Mouse (Mus musculus) spleen, adult 18-20 months (tissue): ENCODE measurements around the gene Cux1.
A peak's percentile ranks its signal among the peaks of the same experiment; 100 is the strongest.
"Not testable (repeated sequence)": the region's sequence is repeated elsewhere in the genome, so short reads cannot be mapped to it uniquely, and the experiment has no call there.

Experiments
- DNase-seq, 2 experiments: peaks; one replicate each; pipeline ENCODE4 v3.0.0; 2022; ENCODE audit warnings: mixed read lengths in 2 of 2

The Cux1 gene

DNA sequence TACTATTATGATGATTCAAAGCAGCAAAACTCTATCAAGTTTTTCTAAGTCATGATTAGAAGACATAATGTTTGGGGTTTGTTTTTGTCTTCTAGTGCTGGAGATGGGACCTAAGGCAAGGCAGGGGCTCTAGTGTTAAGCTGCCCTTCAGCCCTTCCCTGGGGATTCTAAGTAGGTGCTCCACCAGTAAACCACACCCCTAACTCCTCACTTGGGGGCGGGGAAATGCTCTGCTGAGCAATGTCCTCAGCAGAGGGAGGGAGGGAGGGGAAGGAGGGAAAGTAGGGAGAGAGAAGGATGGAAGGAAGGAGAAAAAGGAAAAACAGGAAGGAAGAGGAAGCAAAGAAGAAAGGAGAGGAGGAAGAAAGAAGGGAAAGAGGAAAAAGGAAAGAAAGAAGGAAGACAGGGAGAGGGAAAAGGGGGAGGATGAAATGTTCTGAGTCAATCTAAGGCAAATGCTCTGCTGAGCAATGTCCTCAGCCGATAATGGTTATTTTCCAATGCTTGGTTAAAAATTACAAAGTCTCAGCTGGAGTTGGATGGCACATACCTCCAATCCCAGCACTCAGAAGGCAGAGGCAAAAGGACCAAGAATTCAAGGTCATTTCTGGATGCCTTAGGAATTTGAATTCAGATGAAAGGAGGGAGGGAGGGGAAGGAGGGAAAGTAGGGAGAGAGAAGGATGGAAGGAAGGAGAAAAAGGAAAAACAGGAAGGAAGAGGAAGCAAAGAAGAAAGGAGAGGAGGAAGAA lies 96.1 kb downstream of the Cux1 start:
- not testable (repeated sequence) for DNase-seq

DNA sequence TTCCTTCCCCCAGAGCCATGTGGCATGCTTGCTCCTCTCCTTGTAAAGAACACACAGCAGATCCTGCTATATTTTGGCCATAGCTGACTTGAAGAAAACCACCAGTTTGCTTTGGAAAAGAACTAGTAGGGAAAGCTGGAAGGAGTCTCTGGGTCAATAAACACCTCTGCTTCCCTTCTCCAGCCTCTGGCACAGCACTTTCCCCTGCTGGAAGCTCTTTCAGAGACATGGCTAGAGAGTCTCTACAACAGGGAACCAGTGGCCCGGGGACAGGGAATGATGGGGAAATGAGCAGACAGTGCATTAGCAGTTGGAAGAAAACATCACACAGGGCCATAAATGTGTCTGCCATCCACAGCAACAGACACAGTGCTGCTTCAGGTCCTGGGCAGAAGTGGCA lies 98.0 kb downstream of the Cux1 start:
- DNase-seq, result no peak

DNA sequence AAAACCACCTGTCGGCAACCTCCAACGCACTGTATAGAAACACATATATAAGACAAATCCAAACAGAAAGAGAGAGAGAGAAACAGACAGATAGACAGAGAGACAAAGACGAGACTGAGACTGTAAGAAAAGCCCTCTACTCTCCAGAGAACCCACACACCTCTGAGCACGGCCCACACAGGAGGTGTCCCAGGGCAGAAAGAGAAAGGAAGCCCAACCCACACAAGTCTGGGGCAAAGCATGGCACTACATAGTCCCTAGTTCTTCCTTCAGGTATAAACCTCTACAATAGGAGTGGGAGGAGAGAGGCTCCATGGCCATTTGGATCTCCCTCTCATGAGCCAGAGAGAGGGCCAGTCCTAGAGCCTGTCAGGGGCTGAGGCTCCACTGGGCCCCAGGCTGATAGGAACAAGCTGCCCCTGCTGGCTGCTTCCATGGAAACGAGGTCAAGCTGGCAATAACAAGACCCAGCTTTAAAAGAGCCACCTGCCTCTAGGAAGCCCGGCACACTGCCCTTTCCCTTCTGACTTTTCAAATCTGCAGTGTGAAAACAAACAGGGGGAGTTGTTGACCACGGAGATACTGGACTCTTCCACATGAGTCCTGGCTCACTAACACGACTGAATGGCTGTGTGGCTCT lies 99.8 kb downstream of the Cux1 start:
- DNase-seq, result no peak

DNA sequence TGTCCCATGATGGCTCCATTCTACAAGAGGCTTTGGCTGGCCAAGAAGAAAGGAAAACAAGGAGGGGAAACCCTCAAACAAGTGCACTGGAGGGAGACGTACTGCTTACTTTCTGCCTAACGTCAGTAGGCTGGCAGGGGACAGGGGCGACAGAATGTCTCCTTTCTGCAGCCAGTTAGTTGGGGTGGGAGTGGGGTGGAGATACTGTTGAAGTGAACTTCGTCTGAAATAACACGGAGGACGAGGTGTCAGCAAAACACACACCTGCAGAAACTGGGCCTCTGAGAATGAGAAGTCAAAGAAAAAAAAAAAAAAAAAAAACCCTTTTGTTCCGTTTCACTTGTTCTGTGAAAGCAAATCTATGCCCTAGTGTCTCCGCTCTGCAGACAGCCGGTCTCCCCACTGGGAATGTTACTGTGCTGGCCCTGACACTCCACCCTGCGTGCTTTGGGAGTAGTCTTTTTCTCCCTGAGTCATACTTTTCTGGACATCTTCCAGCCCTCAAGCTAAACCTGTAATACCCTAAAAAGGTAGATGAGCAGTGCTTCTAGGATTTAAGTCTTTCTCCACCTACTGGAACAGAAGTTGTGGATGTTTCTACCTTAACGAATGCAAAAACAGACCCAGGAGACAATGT lies 101.4 kb downstream of the Cux1 start:
- DNase-seq, result no peak

DNA sequence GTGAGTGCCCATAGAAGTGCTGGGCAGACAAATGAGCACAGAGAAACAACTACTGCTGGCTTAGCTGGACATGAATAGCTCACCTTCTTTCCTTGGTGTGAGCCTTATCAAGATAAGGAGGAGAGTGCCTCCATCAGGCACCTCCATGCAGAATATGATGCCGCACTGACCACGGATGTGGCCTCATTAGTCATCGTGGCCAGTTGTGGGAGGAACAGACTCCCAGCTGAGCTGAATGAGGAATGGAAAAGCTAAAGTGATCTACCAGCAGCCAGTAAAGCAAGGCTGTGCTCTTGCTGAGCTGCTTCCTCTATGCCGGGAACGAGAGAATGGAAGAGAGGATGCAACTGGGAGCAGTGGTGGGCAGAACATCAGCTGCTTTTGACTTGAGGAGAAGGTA lies 101.9 kb downstream of the Cux1 start:
- DNase-seq, result no peak

DNA sequence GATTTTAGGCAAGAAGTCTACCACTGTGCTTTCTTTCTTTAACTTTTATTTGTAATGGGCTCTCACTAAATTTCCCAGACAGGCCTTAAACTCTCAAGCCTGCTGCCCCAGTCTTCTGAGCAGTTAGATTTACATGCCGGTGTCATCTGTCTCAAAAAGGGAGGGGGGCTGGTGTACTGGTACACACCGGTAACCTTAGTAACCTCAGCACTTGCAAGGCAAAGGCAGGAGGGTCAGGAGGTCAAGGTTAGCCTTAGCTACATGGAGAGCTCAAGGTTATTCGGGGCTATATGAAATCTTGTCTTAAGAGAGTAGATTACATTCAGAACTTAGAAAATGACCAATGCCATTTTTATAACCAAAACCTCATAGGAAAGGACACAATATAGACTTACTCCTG lies 102.4 kb downstream of the Cux1 start:
- DNase-seq, result no peak

DNA sequence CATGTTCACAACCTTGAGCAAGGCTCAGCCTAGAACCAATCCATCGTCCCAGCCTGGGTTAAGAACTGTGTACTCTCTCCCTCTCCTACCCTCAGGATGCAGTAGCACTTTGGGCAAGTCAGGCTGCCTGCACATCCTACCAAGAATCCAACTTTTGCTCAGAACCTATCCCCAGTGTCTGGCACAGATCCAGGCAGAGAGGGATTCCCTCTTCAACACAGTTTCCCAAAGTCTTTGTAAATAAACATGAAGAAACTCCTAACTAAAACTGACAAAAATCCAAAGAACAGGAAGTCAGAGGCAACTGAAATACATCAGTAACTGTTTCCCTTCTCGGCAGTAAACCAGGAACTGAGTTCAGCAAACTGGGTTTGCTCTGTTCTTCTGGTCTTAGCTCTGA lies 103.2 kb downstream of the Cux1 start:
- DNase-seq, result no peak

DNA sequence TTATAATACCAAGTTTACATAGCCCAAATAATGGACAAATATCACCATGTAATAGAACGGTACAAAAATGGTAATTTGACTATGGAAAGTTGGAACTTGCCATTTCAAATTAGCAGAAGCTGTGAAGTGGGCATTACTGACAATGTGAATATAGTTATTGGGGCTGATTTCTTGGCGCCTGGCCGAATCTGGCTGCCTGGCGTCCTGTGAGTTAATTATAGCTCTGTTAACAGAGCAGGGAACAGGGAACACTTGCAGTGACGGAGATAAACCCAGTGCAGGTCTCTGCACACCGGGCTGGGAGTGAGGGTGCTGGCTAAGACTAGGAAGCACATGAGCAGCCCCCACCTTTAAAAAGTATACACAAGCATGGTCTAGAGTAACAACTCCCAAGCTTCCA lies 104.7 kb downstream of the Cux1 start:
- DNase-seq, result no peak

DNA sequence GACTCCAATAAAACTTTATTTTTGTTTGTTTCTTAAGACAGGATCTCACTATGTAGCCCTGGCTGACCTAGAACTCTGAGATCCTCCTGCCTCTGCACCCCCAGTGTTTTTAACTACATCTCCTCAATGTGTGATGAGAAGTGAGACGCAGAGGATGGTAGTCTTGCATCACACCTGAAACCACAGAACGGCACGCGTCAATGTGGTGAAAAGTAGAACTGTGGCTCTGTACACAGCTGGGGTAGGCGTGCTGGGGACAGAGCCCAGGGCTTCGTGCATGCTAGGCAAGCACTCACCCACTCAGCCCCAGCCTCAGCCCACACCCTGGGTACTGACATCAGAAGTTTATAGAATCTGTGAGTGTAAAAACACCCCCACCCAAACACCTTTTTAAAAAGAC lies 107.4 kb downstream of the Cux1 start:
- DNase-seq, result no peak

DNA sequence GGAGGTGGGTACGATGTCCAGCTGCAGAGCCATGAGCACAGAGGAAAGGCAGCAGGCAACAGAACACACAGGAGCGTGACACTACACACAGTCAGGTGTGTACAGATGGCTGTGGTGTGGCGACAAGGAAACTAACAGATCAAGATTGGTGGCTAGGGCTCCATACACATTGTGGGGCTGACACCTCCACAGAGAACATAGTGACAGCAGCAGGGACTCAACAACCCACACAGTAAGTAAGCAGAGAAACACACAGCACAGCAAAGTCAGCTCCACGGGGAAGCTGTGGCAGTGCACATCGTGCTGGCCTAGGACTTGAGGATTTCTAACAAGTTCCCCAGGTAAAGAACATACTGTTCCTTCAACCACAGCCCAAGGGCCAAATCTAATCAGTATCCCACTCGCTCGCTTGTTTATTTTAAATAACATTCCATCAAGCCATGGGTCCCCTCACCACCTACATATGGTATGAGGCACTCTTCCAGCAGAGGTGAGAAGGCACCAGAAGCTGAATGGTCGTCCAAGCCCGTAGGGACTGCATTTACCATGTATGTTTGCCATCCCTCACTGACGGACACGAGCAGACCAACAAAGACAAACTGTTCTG lies 108.3 kb downstream of the Cux1 start:
- DNase-seq, result no peak

DNA sequence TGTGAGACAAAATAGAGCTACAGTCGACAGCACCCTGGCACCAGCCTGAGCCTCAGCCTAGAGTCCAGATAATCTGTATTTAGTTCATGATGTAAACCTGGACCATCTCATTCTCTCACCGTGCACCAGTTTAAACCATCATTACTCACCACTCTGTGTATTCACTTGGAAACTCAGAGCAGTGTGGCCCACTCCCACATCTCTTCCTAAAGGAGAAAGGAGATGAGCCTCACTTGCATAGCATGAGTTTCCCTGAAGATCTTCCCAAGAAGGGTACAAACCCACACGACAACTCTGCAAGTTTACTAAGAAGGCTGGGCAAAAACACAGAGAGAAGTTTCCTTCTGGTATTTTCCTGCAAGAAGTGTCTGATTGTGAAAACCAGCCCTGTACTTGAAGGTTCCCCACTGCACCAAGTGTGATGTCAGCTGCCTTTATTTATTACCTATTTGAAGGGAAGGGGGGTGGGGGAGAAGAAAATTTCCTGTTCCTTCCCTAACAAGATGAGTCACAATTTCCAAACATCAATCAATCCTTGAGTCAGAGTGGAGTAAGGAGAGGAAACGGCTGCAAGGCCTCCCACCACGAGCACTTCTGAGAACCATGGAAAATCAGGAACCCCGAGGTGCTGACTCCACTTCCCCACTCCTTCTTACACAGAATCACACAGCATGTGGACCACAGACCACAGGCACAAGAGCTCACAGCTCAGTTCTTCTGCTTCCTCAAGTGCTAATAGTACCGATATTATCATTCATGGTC lies 109.0 kb downstream of the Cux1 start:
- DNase-seq, result no peak

DNA sequence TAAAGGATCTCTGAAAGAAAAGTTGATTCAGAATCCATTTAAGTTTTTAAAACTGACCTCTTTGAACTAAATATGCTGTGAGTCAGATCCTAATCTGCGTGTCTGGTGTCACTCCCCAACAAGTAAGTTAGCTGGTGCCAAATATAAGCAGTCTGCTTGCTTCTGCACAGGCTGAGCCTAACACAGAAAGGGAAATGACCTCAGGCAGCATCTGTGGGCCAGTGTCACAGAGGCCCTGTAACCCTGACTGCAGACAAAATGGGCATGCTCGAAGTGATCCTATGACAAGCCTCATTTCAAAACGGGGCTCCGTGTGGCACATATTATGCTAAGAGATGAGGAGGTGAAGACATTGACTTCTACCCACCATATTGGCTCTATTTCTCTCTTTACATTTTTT lies 110.9 kb downstream of the Cux1 start:
- DNase-seq, result no peak

DNA sequence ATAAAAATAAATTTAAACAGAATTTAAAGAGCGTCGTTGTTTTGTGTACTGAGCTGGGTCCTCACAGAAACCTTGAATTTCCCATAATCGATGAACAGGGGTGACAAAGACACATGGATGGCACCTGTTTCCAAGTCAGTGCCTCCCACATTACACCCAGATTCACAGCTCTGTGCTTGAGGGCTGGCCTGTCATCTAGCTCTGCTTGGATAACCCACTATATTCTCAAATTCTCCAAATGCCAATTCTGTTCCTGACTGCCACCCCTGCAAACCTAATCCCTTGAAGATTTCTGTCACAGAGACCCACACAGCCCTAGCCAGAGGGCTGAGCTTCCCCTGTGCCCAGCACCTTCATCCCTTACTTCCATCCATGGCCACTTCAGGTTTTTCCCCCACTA lies 114.6 kb downstream of the Cux1 start:
- DNase-seq, result no peak

DNA sequence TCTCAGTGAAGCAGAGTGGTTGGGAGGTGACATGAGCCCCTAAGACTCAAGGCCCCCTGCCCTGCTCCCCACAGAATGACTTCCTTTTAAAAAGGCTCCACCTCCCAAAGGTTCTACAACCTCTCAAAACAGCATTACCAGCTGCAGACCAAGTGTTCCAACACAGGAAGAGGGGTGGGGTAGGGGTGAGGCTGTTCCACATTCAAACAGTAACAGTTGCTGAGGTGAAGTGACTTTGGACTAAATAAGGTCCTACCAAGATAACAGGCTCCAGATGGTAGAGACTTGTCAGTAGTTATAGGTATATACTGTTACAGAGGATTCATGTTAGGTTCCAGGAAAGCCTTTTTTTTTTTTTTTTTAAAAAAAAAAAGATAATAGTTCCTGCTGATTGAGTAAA lies 117.5 kb downstream of the Cux1 start:
- DNase-seq, result peak in 1 of 2 experiments; percentile 28

DNA sequence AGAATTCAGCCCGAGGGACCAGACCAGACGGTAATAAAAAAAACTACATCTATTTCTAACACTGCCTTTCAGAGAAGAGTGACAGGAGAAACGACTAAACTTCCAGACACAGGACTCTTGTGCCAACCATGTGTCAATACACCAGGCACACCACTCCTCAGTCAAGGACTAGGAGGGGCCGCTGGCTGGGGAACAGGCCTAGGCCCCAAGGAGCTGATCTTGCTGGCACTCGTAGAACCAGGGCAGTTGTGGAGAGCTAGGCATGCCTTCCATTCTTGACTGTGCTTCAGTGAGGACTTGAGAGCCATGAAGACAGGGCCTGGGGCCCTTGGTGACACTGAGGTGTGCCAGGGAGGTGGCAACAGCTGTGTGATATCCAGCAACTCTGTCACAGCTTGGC lies 121.3 kb downstream of the Cux1 start:
- DNase-seq, result no peak

DNA sequence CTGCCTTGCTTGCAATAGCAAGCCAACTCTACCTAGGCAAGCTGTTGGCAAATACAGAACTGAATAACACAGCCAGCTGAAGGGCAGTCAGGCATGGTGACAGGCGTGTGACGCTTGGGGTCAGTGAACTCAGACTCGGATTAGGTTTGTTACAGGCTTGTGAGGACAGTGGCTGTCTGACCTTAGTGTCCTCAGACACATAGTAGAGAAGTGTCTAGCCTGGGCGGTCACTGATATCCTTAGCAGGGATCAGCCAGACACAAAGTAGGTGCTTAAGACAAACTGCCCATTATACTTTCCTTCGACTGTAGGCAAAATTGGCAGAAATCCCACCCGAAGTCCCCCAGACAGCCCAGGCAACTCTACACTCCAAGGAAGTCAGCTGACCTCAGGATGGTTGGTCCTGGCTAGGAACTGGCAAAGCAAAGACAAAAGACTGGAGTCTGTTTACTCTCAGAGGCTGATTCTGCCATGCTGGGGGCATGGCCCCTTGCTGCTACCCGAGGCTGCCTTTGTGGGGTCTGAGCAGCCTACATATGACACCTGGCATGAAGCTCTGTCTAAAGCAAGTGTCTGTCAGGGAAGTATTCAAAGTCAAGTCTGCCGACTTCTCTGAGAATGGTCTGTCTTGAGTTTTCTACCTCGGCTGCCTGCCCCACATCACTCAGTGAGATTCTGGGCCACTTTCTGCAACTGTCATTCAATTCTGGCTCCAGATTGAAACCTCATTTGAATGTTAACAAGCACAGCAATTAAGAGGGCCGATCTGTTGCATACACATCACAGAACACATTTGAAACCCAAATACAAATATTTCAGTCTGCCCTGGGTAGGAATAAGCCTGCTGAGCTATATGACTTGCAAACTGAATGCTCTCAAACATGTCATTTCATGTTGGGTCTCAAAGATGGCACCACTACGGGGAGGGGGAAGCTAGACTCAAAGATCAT lies 124.8 kb downstream of the Cux1 start:
- no peak for DNase-seq

DNA sequence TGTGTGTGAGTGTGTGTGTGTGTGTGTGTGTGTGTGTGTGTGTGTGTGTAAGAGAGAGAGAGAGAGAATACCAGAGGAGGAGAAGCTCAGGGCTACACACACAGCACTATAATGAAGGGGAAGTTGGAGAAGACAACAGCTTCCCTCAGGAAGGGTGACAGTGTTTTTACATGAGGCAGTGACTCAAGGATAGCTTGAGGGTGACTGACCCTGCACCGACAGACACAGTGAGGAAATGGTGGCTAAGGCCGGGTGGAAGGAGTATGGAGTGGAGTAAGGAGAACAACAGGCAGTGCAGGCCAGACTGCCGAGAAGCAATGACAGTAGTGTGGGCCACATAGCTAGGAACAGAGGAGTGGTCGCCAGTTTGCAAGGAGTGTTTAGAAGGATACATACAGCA lies 137.6 kb downstream of the Cux1 start:
- no peak for DNase-seq

DNA sequence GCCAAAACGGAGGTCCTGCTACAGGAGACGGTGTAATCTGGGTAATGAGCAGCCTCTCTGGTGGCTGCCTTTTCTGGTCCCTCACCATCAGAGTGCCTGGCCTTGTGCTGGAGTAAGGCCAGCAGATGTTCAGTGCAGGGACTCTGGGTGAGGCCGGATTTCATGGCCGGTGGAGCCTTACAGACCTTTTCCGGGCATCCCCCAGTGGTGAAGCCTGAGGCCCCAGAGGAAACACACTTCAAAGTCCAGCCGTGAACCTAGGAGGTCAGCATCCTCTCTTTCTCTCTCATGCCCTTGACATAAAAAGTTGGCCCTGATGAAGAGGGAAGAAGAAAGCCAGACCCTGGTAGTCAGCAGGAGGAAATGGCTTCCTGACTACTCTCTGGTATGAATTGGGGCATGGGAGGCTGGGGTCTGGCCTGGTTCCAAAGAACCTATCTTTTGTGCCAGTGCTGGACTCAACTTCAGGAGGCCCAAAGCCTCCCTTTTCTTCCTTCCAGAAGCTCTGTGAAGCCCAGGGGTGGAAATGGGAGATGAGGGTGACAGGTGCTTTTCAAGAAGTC lies 138.7 kb downstream of the Cux1 start:
- DNase-seq, result peak; percentile 53 to 59

DNA sequence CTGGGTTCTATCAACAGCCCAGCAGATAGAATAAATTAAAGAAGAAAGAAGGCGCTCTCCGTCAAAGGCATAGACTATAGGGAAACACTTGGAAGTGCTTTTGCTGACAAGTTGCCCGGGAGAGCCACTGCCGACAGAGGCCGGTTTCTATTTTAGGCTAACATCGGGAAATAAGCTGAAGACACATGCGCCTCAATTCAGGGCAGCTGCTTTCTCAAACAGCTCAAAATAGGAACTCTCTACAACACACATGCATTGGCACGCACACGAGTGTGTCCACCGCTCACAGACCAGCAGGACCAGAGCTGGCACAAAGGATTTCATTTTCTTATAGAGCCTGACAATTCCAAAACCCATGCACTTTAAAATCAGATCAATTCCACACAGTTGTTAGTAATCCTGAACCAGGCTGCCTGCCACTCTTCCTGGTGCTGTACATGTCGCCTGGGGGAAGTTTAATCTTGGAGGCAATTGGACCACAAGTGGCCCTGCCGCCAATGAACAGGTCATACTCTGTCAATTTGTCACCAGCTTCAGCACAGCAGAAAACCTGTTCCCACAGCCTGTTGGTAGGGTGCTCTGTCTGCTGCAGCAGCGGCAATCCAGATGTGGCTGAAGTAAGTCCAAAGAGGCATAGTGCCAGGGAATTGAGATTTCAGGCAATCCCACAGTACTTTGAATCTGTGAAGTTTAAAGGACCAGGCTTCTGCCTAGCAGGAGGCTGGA lies 139.4 kb downstream of the Cux1 start:
- DNase-seq, result no peak

DNA sequence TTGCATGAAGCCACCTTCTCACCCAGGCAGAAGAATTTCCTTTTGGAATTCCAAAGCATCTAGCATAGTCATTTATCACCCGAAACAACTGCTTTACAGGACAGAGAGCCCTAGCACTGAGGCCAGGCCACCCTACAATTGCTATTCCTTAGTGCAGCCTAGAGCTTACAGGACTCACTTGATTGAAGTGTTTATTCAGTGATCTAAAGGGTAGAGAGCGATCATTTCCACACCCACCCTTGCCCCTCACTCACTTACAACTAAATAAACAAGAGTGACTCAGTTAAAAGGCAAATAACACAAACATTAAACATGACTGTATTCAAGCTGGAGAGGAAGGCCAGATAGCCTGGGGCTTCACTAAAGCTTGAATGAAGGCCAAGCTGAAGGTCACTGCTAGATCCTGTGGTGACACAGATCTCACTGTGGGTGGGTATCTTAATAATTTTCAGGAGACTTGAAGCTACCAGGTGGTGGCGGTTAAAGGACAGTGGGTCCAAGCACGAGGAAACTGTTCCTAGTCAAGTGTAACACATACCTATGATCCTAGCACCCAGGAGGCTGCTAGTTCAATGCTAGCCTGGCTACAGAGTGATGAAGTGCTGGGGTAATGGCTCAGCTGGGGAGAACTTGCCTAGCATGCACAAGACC lies 140.0 kb downstream of the Cux1 start:
- DNase-seq, result no peak
